In the genomic region with DNA sequence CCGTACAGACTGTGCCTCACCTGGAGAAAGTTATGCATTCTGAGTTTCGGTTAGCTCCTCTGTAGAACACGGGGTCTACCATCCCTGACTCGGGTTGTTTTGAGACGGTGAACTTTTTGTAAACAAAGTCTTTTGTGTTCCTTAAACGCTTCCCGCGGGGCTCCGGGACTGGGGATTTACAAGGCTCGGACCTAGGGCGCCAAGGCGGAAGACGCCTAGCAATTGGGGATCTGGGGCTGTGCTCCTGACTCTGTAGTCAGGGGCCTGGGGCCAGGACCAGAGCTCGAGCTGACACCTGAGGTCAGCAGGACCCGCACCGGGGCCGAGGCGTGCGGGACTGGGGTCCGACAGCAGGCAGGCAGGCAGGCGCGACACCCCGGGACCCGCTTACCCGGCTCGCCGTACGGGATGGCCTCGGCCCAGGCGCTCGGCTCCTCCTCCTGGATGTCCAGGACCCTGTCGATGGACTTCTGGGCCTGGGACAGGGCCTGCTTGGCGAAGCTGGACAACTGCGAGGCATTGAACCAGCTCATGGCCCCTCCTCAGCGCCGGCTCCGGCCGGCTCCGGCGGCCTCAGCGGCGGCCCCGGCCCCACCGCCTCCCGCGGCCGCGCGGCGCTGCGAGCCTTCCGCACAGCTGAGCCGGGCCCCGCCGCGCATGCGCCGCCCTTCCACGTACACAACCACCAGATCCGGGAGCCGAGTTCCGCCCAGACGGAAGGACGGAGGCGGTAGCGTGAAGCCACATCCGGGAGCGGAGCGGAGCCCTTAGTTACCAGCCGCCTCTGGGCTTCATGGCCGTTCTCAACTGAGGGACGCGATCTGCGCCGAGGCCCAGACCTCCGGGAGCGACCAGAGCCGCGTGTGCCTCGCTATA, we compare ENCODE assay signal across 8 mouse cellular contexts. TPM values are rescaled to one million over a fixed set of nuclear protein-coding genes. Genes with fewer than 3 reads are reported as not detected.
DNase-seq lines count a peak whose midpoint lies in the region; ATAC-seq and TF ChIP-seq lines count a peak whose summit lies in the region.

Tmf1 (minus strand) TSS at position 632 of the 876 bp plus-strand sequence.

- H3K4me3 ChIP-seq in hindbrain, embryonic 14.5 days (replicated peaks; ENCODE audit: low read length), result peak within 1 kb of the TSS; percentile 69

- in situ Hi-C loops in Patski (cut with MboI; ENCODE audit: low pct_unique_long_range_greater_than_20kb), result no loop called here

- no peaks in the 10 kb centered on the region for H3K9me3 ChIP-seq in hindbrain, embryonic 14.5 days (ENCODE audit: control insufficient read depth, low read length)

- DNase-seq in Patski (ENCODE audit: low read depth, low spot score), result peak; percentile 84
- peak; percentile 95 to 97 for DNase-seq in cerebellum, postnatal 14 days
- peak; percentile 89 to 93 for DNase-seq in frontal cortex, postnatal 25 days (ENCODE audit: low spot score in 2 of 2)
- DNase-seq in hindbrain, embryonic 14.5 days (ENCODE audit: low spot score), result peak; percentile 97
- peak; percentile 95 for DNase-seq in layer of hippocampus, postnatal 36 days
- DNase-seq in lung, postnatal 36 days, result peak; percentile 98
- DNase-seq in retina, postnatal 1 day, result peak; percentile 96
- peak; percentile 88 to 91 for DNase-seq in urinary bladder, adult 18-20 months (ENCODE audit: low spot score in 2 of 2)

- under 1% methylated on average over 66 of the region's 80 CpGs for WGBS in hindbrain, embryonic 14.5 days

- H3K27me3 ChIP-seq in Patski, result no peaks in the 10 kb centered on the region
- H3K27me3 ChIP-seq in hindbrain, embryonic 14.5 days (ENCODE audit: control insufficient read depth, insufficient read depth, low read length), result no peaks in the 10 kb centered on the region

- TF ChIP-seq CTCF in Patski (IDR thresholded peaks at IDR 0.05), result no peak

- ATAC-seq in Patski, result peak; percentile 95
- peak; percentile 97 for ATAC-seq in hindbrain, embryonic 14.5 days (ENCODE audit: low FRiP score)

- peak within 1 kb of the TSS; percentile 83 for H3K27ac ChIP-seq in hindbrain, embryonic 14.5 days

- peaks cover 19% of the 10 kb centered on the region for H3K36me3 ChIP-seq in hindbrain, embryonic 14.5 days (replicated peaks; ENCODE audit: control insufficient read depth, insufficient read depth)

- H3K4me2 ChIP-seq in hindbrain, embryonic 14.5 days (replicated peaks), result peak within 1 kb of the TSS; percentile 71

- peaks cover 15% of the 10 kb centered on the region for H3K4me1 ChIP-seq in hindbrain, embryonic 14.5 days (replicated peaks; ENCODE audit: control insufficient read depth, insufficient read depth, low read length)

- POLR2A ChIA-PET in Patski (lab: Charles Lee), result interaction anchor here (0.9 to 1.8 kb wide), 4 partner anchors 27 to 32 kb away, joined by 3 to 4 read pairs (median 4); partner anchors contain the start of gene Arl6ip5

- H3K9ac ChIP-seq in hindbrain, embryonic 14.5 days, result peak within 1 kb of the TSS; percentile 87

- CTCF ChIA-PET in Patski (lab: Charles Lee), result interaction anchor here (1.0 to 2.7 kb wide), 6 partner anchors 10 to 236 kb away, joined by 3 to 11 read pairs (median 4); no protein-coding TSS in a partner anchor

RNA-seq across cellular contexts. Expression of gene Tmf1, which starts in this region (rescaled TPM):
- 49.1 TPM for polyA plus RNA-seq in Patski (2021)
- polyA plus RNA-seq in hindbrain, embryonic 14.5 days (2014; fragmentation: Nextera tagmentation; extraction: Ambion mirVana), result 39.8 and 40.5 TPM in 2 replicates
- total RNA-seq in layer of hippocampus, postnatal 36 days (2021), result 10 to 100 TPM; 51.4 to 52.3 TPM

Comparison
In these comparisons a context has a peak if more than half of its experiments do, and no peak if none do; other contexts are left out.
1. Peak in every context shown above with its lines: DNase-seq, ATAC-seq, H3K4me3 ChIP-seq and H3K27ac ChIP-seq.